9 mouse cellular contexts compared by ENCODE assay signal in the genomic region with DNA sequence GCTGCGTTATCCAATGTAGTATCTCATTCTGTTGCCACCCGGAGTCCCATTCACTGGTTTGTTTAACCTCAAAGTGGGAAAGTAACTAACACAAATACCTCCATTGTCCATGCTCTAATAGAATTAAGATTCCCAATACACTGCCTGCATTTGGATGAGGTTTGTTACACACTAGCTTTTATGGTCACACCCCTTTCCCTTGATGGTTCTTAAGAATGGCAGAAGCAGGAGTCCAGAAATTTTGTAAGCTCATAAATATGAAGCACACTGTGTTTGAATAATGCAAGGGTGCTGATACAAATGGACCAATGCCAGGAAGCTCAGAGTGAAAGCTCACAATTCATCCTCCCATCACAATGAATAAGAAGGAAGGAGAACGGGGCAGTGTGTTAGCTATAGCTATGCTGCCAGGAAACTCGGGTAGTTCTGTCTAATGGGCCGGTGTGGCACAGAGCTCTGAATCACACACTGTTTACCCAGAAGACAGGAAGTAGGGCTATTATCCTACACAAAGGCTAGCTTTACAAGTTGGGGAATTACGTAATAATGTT.
DNase-seq lines count a peak whose midpoint lies in the region; ATAC-seq lines count a peak whose summit lies in the region.
"Had no signal": no experiment of that assay in that cellular context is flagged by ENCODE, and none has a peak within 500 bp of the region (broad histone marks: within the 10 kb centered on the region; RNA-seq: fewer than 3 reads in every experiment).

No protein-coding gene starts in this region.

- H3K4me3 ChIP-seq in lung, embryonic 16.5 days (ENCODE audit: low read length): no peak overlapping the region

- ATAC-seq in lung, embryonic 16.5 days (ENCODE audit: low read depth): peak; percentile 70; the same call in 1 of the 2 replicates

- no peaks in the 10 kb centered on the region for H3K9me3 ChIP-seq in lung, embryonic 16.5 days (ENCODE audit: control insufficient read depth, low read length)

- WGBS in lung, embryonic 16.5 days: 60% methylated on average over 6 of the region's 6 CpGs

- DNase-seq in lung, postnatal 10 days: no peak
- DNase-seq in frontal cortex, postnatal 14 days (ENCODE audit: low spot score in 2 of 2): peak; percentile 17 to 54
- DNase-seq in left cerebral cortex, adult 9 months (ENCODE audit: low spot score in 2 of 2): peak; percentile 64 to 70
- DNase-seq in right cerebral cortex, postnatal 25 days: peak; percentile 26
- DNase-seq in adrenal gland, adult 2 months: no peak
- no peak for DNase-seq in urinary bladder, postnatal 14 days (ENCODE audit: low spot score)
- no peak for DNase-seq in gastrocnemius, postnatal 14 days
- DNase-seq: heart, postnatal 36 days had no signal

- H3K27me3 ChIP-seq in lung, embryonic 16.5 days (ENCODE audit: control insufficient read depth, insufficient read depth, low read depth, low read length): no peaks in the 10 kb centered on the region

- no peak overlapping the region for H3K4me2 ChIP-seq in lung, embryonic 16.5 days (ENCODE audit: low read depth, low read length)

- H3K4me1 ChIP-seq in lung, embryonic 16.5 days (replicated peaks; ENCODE audit: control insufficient read depth, insufficient read depth, low read length): no peaks in the 10 kb centered on the region

- no peaks in the 10 kb centered on the region for H3K36me3 ChIP-seq in lung, embryonic 16.5 days (ENCODE audit: control insufficient read depth, insufficient read depth, low read length)

- no peak overlapping the region for H3K27ac ChIP-seq in lung, embryonic 16.5 days (ENCODE audit: low read length)

- intact Hi-C loops in gastrocnemius, postnatal 14 days (cut with DNase I; ENCODE audit: low total_unique reads): no loop called here

- H3K9ac ChIP-seq in lung, embryonic 16.5 days (ENCODE audit: low read length): no peak overlapping the region

Comparison
In these comparisons a context has a peak if more than half of its experiments do, and no peak if none do; other contexts are left out.
1. DNase-seq: peak in frontal cortex, postnatal 14 days (2 of 2), left cerebral cortex, adult 9 months (2 of 2) and right cerebral cortex, postnatal 25 days (single experiment); none in lung, postnatal 10 days (single experiment), adrenal gland, adult 2 months (single experiment), urinary bladder, postnatal 14 days (single experiment) and gastrocnemius, postnatal 14 days (single experiment).